Mouse (Mus musculus): ENCODE measurements at regions not wholly inside any gene's neighbourhood (a gene's known extent, or its start where the extent isn't known, plus 50 kb on each side); places are given as distances from the start of the nearest gene placed in this dataset.

- TF ChIP-seq FLI1 (IDR thresholded peaks at IDR 0.05; ENCODE audit: low read length) = no peak
- TF ChIP-seq GATA1 (IDR thresholded peaks at IDR 0.05; ENCODE audit: borderline replicate concordance, low read length) = no peak
- peaks cover 36% of the 10 kb centered on the region for H3K9me3 ChIP-seq
These were observed 724.2 kb upstream of the Auts2 start for GRCm38 (mm10) chr5:133267356-133267755.

GRCm38 (mm10) chr5:133264976-133265375, 721.8 kb upstream of the Auts2 start:
- Histone ChIP-seq H3K36me3 (replicated peaks; ENCODE audit: low read length) (no peaks in the 10 kb centered on the region), H3K4me1 (no peaks in the 10 kb centered on the region), H3K9me3 (peaks cover 14% of the 10 kb centered on the region), H3K27me3 (replicated peaks) (no peaks in the 10 kb centered on the region), H3K4me3 (replicated peaks) (no peak overlapping the region)
- TF ChIP-seq FLI1 (IDR thresholded peaks at IDR 0.05; ENCODE audit: low read length) (no peak), GATA1 (IDR thresholded peaks at IDR 0.05; ENCODE audit: borderline replicate concordance, low read length) (no peak)

More at GRCm38 (mm10) chr5:133267356-133267755, 724.2 kb upstream of the Auts2 start:
- Histone ChIP-seq H3K36me3 (replicated peaks; ENCODE audit: low read length) (no peaks in the 10 kb centered on the region), H3K4me1 (no peaks in the 10 kb centered on the region), H3K27me3 (replicated peaks) (no peaks in the 10 kb centered on the region), H3K4me3 (replicated peaks) (no peak overlapping the region)

- no peaks in the 10 kb centered on the region for H3K27me3 ChIP-seq (replicated peaks)
- H3K36me3 ChIP-seq (replicated peaks; ENCODE audit: low read length) = no peaks in the 10 kb centered on the region
- TF ChIP-seq FLI1 (IDR thresholded peaks at IDR 0.05; ENCODE audit: low read length) (no peak), GATA1 (IDR thresholded peaks at IDR 0.05; ENCODE audit: borderline replicate concordance, low read length) (no peak)
- H3K4me3 ChIP-seq (replicated peaks) = no peak overlapping the region
- peaks cover 39% of the 10 kb centered on the region for H3K9me3 ChIP-seq
- no peaks in the 10 kb centered on the region for H3K4me1 ChIP-seq
These were observed 675.7 kb upstream of the Auts2 start for GRCm38 (mm10) chr5:133218801-133219200.

- H3K9me3 ChIP-seq = peaks cover 14% of the 10 kb centered on the region; the same call in 1 of the 2 replicates
These were observed 655.4 kb upstream of the Auts2 start for GRCm38 (mm10) chr5:133198546-133198945.

GRCm38 (mm10) chr5:133189798-133190571, 646.8 kb upstream of the Auts2 start:
- TF ChIP-seq GATA1 (IDR thresholded peaks at IDR 0.05; ENCODE audit: borderline replicate concordance, low read length) = no peak
- TF ChIP-seq FLI1 (IDR thresholded peaks at IDR 0.05; ENCODE audit: low read length) = no peak
- H3K9me3 ChIP-seq = peaks cover 36% of the 10 kb centered on the region

More at GRCm38 (mm10) chr5:133198546-133198945, 655.4 kb upstream of the Auts2 start:
- no peak overlapping the region for H3K4me3 ChIP-seq (replicated peaks)
- TF ChIP-seq FLI1 (IDR thresholded peaks at IDR 0.05; ENCODE audit: low read length) = no peak
- TF ChIP-seq GATA1 (IDR thresholded peaks at IDR 0.05; ENCODE audit: borderline replicate concordance, low read length) = no peak
- H3K36me3 ChIP-seq (replicated peaks; ENCODE audit: low read length) = no peaks in the 10 kb centered on the region
- H3K4me1 ChIP-seq = no peaks in the 10 kb centered on the region
- H3K27me3 ChIP-seq (replicated peaks) = no peaks in the 10 kb centered on the region

GRCm38 (mm10) chr5:133175636-133176035, 632.5 kb upstream of the Auts2 start:
- H3K36me3 ChIP-seq (replicated peaks; ENCODE audit: low read length) = no peaks in the 10 kb centered on the region
- no peak for TF ChIP-seq GATA1 (IDR thresholded peaks at IDR 0.05; ENCODE audit: borderline replicate concordance, low read length)
- no peak for TF ChIP-seq FLI1 (IDR thresholded peaks at IDR 0.05; ENCODE audit: low read length)
- H3K4me3 ChIP-seq (replicated peaks) = no peak overlapping the region
- H3K27me3 ChIP-seq (replicated peaks) = no peaks in the 10 kb centered on the region
- H3K9me3 ChIP-seq = peaks cover 53% of the 10 kb centered on the region
- no peaks in the 10 kb centered on the region for H3K4me1 ChIP-seq

More at GRCm38 (mm10) chr5:133189798-133190571, 646.8 kb upstream of the Auts2 start:
- H3K4me3 ChIP-seq (replicated peaks) = no peak overlapping the region
- H3K36me3 ChIP-seq (replicated peaks; ENCODE audit: low read length) = no peaks in the 10 kb centered on the region
- no peaks in the 10 kb centered on the region for H3K4me1 ChIP-seq
- no peaks in the 10 kb centered on the region for H3K27me3 ChIP-seq (replicated peaks)

- H3K4me1 ChIP-seq = no peaks in the 10 kb centered on the region
- H3K36me3 ChIP-seq (replicated peaks; ENCODE audit: low read length) = no peaks in the 10 kb centered on the region
- TF ChIP-seq FLI1 (IDR thresholded peaks at IDR 0.05; ENCODE audit: low read length) = no peak
- no peak for TF ChIP-seq GATA1 (IDR thresholded peaks at IDR 0.05; ENCODE audit: borderline replicate concordance, low read length)
- H3K4me3 ChIP-seq (replicated peaks) = no peak overlapping the region
- H3K9me3 ChIP-seq = peaks cover 55% of the 10 kb centered on the region
- no peaks in the 10 kb centered on the region for H3K27me3 ChIP-seq (replicated peaks)
These were observed 630.1 kb upstream of the Auts2 start for GRCm38 (mm10) chr5:133173155-133173723.

- no peaks in the 10 kb centered on the region for H3K36me3 ChIP-seq (replicated peaks; ENCODE audit: low read length)
- TF ChIP-seq GATA1 (IDR thresholded peaks at IDR 0.05; ENCODE audit: borderline replicate concordance, low read length) (no peak), FLI1 (IDR thresholded peaks at IDR 0.05; ENCODE audit: low read length) (no peak)
- H3K27me3 ChIP-seq (replicated peaks) = no peaks in the 10 kb centered on the region
- peaks cover 55% of the 10 kb centered on the region for H3K9me3 ChIP-seq
- no peak overlapping the region for H3K4me3 ChIP-seq (replicated peaks)
- no peaks in the 10 kb centered on the region for H3K4me1 ChIP-seq
These were observed 629.5 kb upstream of the Auts2 start for GRCm38 (mm10) chr5:133172686-133173085.

- TF ChIP-seq FLI1 (IDR thresholded peaks at IDR 0.05; ENCODE audit: low read length) = no peak
- TF ChIP-seq GATA1 (IDR thresholded peaks at IDR 0.05; ENCODE audit: borderline replicate concordance, low read length) = no peak
- Histone ChIP-seq H3K4me1 (no peaks in the 10 kb centered on the region), H3K9me3 (peaks cover 56% of the 10 kb centered on the region)
These were observed 628.1 kb upstream of the Auts2 start for GRCm38 (mm10) chr5:133171266-133171665.

GRCm38 (mm10) chr5:133167576-133167975, 624.4 kb upstream of the Auts2 start:
- TF ChIP-seq FLI1 (IDR thresholded peaks at IDR 0.05; ENCODE audit: low read length) (no peak), GATA1 (IDR thresholded peaks at IDR 0.05; ENCODE audit: borderline replicate concordance, low read length) (no peak)

More at GRCm38 (mm10) chr5:133171266-133171665, 628.1 kb upstream of the Auts2 start:
- Histone ChIP-seq H3K36me3 (replicated peaks; ENCODE audit: low read length) (no peaks in the 10 kb centered on the region), H3K27me3 (replicated peaks) (no peaks in the 10 kb centered on the region), H3K4me3 (replicated peaks) (no peak overlapping the region)

More at GRCm38 (mm10) chr5:133167576-133167975, 624.4 kb upstream of the Auts2 start:
- H3K9me3 ChIP-seq = peaks cover 64% of the 10 kb centered on the region
- H3K36me3 ChIP-seq (replicated peaks; ENCODE audit: low read length) = no peaks in the 10 kb centered on the region
- no peaks in the 10 kb centered on the region for H3K27me3 ChIP-seq (replicated peaks)
- H3K4me1 ChIP-seq = no peaks in the 10 kb centered on the region
- no peak overlapping the region for H3K4me3 ChIP-seq (replicated peaks)

Data from megakaryocyte, embryonic 14.5 days (primary cell).